Mouse (Mus musculus): ENCODE results near the gene Pomgnt2. TPM values are rescaled to one million over a fixed set of nuclear protein-coding genes. Genes with fewer than 3 reads are reported as not detected.

The Pomgnt2 gene
- total and polyA plus RNA-seq, 3 experiments = not detected

DNA sequence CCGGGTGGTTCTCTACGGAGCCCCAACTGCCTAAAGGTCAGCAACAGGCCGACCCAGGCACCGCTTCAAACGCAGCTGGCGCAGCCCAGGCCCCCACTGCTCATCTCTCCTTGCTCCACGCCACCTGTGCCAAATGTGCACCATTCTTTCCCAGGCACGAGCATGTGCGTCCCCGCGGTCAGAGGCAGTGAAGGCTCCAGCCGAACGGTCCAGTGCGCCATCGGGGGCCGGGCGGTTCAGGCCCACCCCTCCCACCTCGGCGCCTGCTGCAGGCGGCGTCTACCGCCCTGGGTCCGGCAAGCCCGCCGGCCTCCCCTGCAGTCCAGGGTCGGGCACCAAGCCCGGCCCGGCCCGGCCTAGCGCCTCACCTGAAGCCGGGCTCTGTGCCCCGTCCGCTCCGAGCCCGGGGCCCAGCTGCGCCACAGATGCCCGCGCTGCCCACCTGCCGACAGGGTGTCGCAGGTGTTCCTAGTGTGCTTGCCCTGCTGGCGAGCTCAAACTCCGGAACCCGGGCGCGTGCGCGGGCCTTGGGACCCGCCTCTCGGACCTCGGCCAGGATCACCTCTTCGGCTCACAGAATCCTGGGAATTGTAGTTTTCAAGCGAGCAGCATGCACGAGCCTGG is 1.3 kb downstream of the Pomgnt2 start:
- in situ Hi-C loops (cut with MboI; ENCODE audit: low pct_ligation_motif_present, low pct_unique_long_range_greater_than_20kb, low sequenced_read_pairs) (loop anchor here (25.0 kb wide), 1 partner anchor 508 kb away; the partner anchor contains the start of gene Cck), dilution Hi-C loops (cut with MboI; ENCODE audit: extremely low pct_ligation_motif_present, extremely low pct_unique_long_range_greater_than_20kb, low sequenced_read_pairs) (no loop called here)
- no peak overlapping the region for H3K4me3 ChIP-seq (replicated peaks in 1 of 3; ENCODE audit: low read depth in 2 of 3, low read length in 2 of 3, poor library complexity in 1 of 3)
- TF ChIP-seq JUND (conservative IDR thresholded peaks at IDR 0.05; ENCODE audit: low read depth, low read length) = no peak
- no peak for TF ChIP-seq IRF4 (IDR thresholded peaks at IDR 0.05; ENCODE audit: low read depth, low read length)
- TF ChIP-seq SMC3 (IDR thresholded peaks at IDR 0.05; ENCODE audit: low read depth, low read length) = no peak
- TF ChIP-seq EP300 (IDR thresholded peaks at IDR 0.05; ENCODE audit: low read length) = no peak
- no peak for TF ChIP-seq ZKSCAN1 (IDR thresholded peaks at IDR 0.05; ENCODE audit: borderline replicate concordance, low read depth, low read length)
- TF ChIP-seq NRF1 (IDR thresholded peaks at IDR 0.05; ENCODE audit: low read depth, low read length) = no peak
- no peak for TF ChIP-seq KAT2A (IDR thresholded peaks at IDR 0.05; ENCODE audit: insufficient replicate concordance, low read length)
- no peak for TF ChIP-seq HCFC1 (IDR thresholded peaks at IDR 0.05; ENCODE audit: low read depth, low read length)
- no peaks in the 10 kb centered on the region for H3K9me3 ChIP-seq (replicated peaks; ENCODE audit: low read length)
- H3K27me3 ChIP-seq (replicated peaks) = peaks cover 36% of the 10 kb centered on the region
- H3K36me3 ChIP-seq (replicated peaks in 1 of 2; ENCODE audit: control insufficient read depth in 1 of 2, insufficient read depth in 1 of 2, low read length in 1 of 2) = no peaks in the 10 kb centered on the region
- no peak overlapping the region for H3K9ac ChIP-seq (ENCODE audit: insufficient read depth, low read depth)
- no peaks in the 10 kb centered on the region for H3K79me2 ChIP-seq (replicated peaks; ENCODE audit: control insufficient read depth, extremely low read depth, insufficient read depth, poor library complexity, severe bottlenecking)
- H3K4me2 ChIP-seq (ENCODE audit: insufficient read depth, low read depth, poor library complexity, severe bottlenecking) = no peak overlapping the region
- DNase-seq (ENCODE audit: extremely low read depth) = no peak
- peaks cover 4 to 25% of the 10 kb centered on the region in 2 experiments; a peak in 2 of 4 replicates for H3K4me1 ChIP-seq (ENCODE audit: control insufficient read depth in 1 of 2, insufficient read depth in 2 of 2)
- no peak overlapping the region for H3K27ac ChIP-seq (ENCODE audit: insufficient read depth, low read depth)

DNA sequence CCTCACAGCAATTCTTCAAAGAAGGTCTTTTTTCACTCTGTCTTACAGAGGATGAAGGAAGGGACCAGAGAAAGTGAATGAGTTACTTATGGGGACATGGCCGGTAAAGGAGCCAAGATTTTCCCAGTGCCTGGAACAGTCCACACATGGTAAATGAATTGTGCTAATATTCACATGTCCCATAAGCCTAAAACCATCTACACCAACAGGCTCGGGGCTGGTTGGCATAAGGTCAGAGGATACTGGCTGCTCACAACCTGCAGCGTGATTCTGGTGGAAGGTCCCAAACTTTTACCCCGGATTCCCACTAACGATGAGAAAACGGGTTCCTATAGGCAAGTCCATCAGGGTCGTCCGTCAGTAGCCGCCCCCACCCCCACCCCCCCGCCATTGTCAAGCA is 1.8 kb downstream of the Pomgnt2 start:
- dilution Hi-C loops (cut with MboI; ENCODE audit: extremely low pct_ligation_motif_present, extremely low pct_unique_long_range_greater_than_20kb, low sequenced_read_pairs) = no loop called here
- Histone ChIP-seq H3K4me1 (ENCODE audit: control insufficient read depth in 1 of 2, insufficient read depth in 2 of 2) (peaks cover 4 to 25% of the 10 kb centered on the region in 2 experiments; a peak in 2 of 4 replicates), H3K27ac (ENCODE audit: insufficient read depth, low read depth) (no peak overlapping the region), H3K79me2 (replicated peaks; ENCODE audit: control insufficient read depth, extremely low read depth, insufficient read depth, poor library complexity, severe bottlenecking) (no peaks in the 10 kb centered on the region), H3K36me3 (replicated peaks in 1 of 2; ENCODE audit: control insufficient read depth in 1 of 2, insufficient read depth in 1 of 2, low read length in 1 of 2) (no peaks in the 10 kb centered on the region), H3K9me3 (replicated peaks; ENCODE audit: low read length) (no peaks in the 10 kb centered on the region), H3K9ac (ENCODE audit: insufficient read depth, low read depth) (no peak overlapping the region), H3K4me2 (ENCODE audit: insufficient read depth, low read depth, poor library complexity, severe bottlenecking) (no peak overlapping the region), H3K27me3 (replicated peaks) (peaks cover 30% of the 10 kb centered on the region), H3K4me3 (replicated peaks in 1 of 3; ENCODE audit: low read depth in 2 of 3, low read length in 2 of 3, poor library complexity in 1 of 3) (no peak overlapping the region)
- in situ Hi-C loops (cut with MboI; ENCODE audit: low pct_ligation_motif_present, low pct_unique_long_range_greater_than_20kb, low sequenced_read_pairs) = loop anchor here (25.0 kb wide), 1 partner anchor 508 kb away; the partner anchor contains the start of gene Cck
- no peak for DNase-seq (ENCODE audit: extremely low read depth)
- no peak for TF ChIP-seq RCOR1 (conservative IDR thresholded peaks at IDR 0.05; ENCODE audit: low read depth, low read length)
- TF ChIP-seq USF2 (conservative IDR thresholded peaks at IDR 0.05; ENCODE audit: low read depth, low read length) = no peak
- TF ChIP-seq MXI1 (IDR thresholded peaks at IDR 0.05; ENCODE audit: low read depth, low read length) = no peak
- TF ChIP-seq EP300 (IDR thresholded peaks at IDR 0.05; ENCODE audit: low read length) = no peak
- TF ChIP-seq POLR2AphosphoS2 (IDR thresholded peaks at IDR 0.05; ENCODE audit: low read depth, low read length) = no peak
- no peak for TF ChIP-seq E2F4 (IDR thresholded peaks at IDR 0.05; ENCODE audit: insufficient replicate concordance, low read depth, low read length)
- no peak for TF ChIP-seq MAFK (IDR thresholded peaks at IDR 0.05; ENCODE audit: insufficient replicate concordance, low read length)
- no peak for TF ChIP-seq GABPA (IDR thresholded peaks at IDR 0.05; ENCODE audit: insufficient replicate concordance, low read depth, low read length)
- no peak for TF ChIP-seq UBTF (IDR thresholded peaks at IDR 0.05; ENCODE audit: low read depth, low read length)
- no peak for TF ChIP-seq NELFE (IDR thresholded peaks at IDR 0.05; ENCODE audit: low read depth, low read length)
- TF ChIP-seq RAD21 (IDR thresholded peaks at IDR 0.05; ENCODE audit: low read depth, low read length) = no peak
- TF ChIP-seq NRF1 (IDR thresholded peaks at IDR 0.05; ENCODE audit: low read depth, low read length) = no peak
- no peak for TF ChIP-seq MAZ (IDR thresholded peaks at IDR 0.05; ENCODE audit: low read depth, low read length)
- no peak for TF ChIP-seq ZNF384 (IDR thresholded peaks at IDR 0.05; ENCODE audit: low read depth, low read length)
- no peak for TF ChIP-seq CTCF (conservative IDR thresholded peaks at IDR 0.05 in 1 of 2, IDR thresholded peaks at IDR 0.05 in 1 of 2; ENCODE audit: low read depth in 2 of 2, low read length in 2 of 2)
- TF ChIP-seq ZKSCAN1 (IDR thresholded peaks at IDR 0.05; ENCODE audit: borderline replicate concordance, low read depth, low read length) = no peak
- TF ChIP-seq MAX (IDR thresholded peaks at IDR 0.05; ENCODE audit: low read length) = no peak
- no peak for TF ChIP-seq JUN (IDR thresholded peaks at IDR 0.05; ENCODE audit: insufficient read depth, low read depth, low read length)

All from CH12.LX (cell line).